In genomic region chr11:30952829-30953228, GRCm38 (mm10) we compare ENCODE assay signal across 7 mouse cellular contexts. TPM values are rescaled to one million over a fixed set of nuclear protein-coding genes. Genes with fewer than 3 reads are reported as not detected.
DNase-seq lines count a peak whose midpoint lies in the region; ATAC-seq lines count a peak whose summit lies in the region.

No protein-coding gene starts in this region.

- WGBS in limb, embryonic 15.5 days = 54% methylated on average over 5 of the region's 5 CpGs

- peaks cover 55% of the 10 kb centered on the region for H3K36me3 ChIP-seq in erythroblast, embryonic 14.5 days (ENCODE audit: control insufficient read depth)
- peaks cover 20% of the 10 kb centered on the region for H3K36me3 ChIP-seq in limb, embryonic 15.5 days

- peak overlapping the region; percentile 97 for H3K4me3 ChIP-seq in erythroblast, embryonic 14.5 days (replicated peaks)
- peak overlapping the region; percentile 81 for H3K4me3 ChIP-seq in limb, embryonic 15.5 days

- H3K27me3 ChIP-seq in erythroblast, embryonic 14.5 days (ENCODE audit: control insufficient read depth) = no peaks in the 10 kb centered on the region
- no peaks in the 10 kb centered on the region for H3K27me3 ChIP-seq in limb, embryonic 15.5 days

- no peak overlapping the region for H3K27ac ChIP-seq in limb, embryonic 15.5 days

- intact Hi-C loops in left cerebral cortex, postnatal 36 days (cut with DNase I) = no loop called here

- peaks cover 24% of the 10 kb centered on the region for H3K4me1 ChIP-seq in erythroblast, embryonic 14.5 days (ENCODE audit: control insufficient read depth)
- H3K4me1 ChIP-seq in limb, embryonic 15.5 days = peaks cover 7% of the 10 kb centered on the region; the same call in 1 of the 2 replicates

- ATAC-seq in limb, embryonic 15.5 days (ENCODE audit: insufficient number of reproducible peaks, low FRiP score, low TSS enrichment, low read depth) = no peak

- peak overlapping the region; percentile 51 for H3K4me2 ChIP-seq in limb, embryonic 15.5 days

- H3K9me3 ChIP-seq in erythroblast, embryonic 14.5 days (ENCODE audit: control insufficient read depth, low read length) = no peaks in the 10 kb centered on the region
- H3K9me3 ChIP-seq in limb, embryonic 15.5 days = peaks cover 6% of the 10 kb centered on the region; the same call in 1 of the 2 replicates

- DNase-seq in thymus, postnatal 14 days = peak; percentile 7
- DNase-seq in thymus, postnatal 36 days = no peak
- DNase-seq in urinary bladder, postnatal 36 days (ENCODE audit: low spot score in 2 of 2) = no peak
- DNase-seq in layer of hippocampus, adult 9-11 months = no peak
- no peak for DNase-seq in left cerebral cortex, postnatal 36 days (ENCODE audit: low spot score in 2 of 2)

- H3K9ac ChIP-seq in limb, embryonic 15.5 days = no peak overlapping the region

RNA-seq across cellular contexts. Expression of gene Erlec1, which starts 1.3 kb away (rescaled TPM):
- polyA plus RNA-seq in erythroblast, embryonic 14.5 days (2012) = 4.9 and 6.0 TPM in 2 replicates
- 10.0 and 12.9 TPM in 2 replicates for polyA plus RNA-seq in limb, embryonic 15.5 days (2015; fragmentation: Nextera tagmentation; extraction: Ambion mirVana)
- 10 to 100 TPM; 62.5 to 62.6 TPM for total RNA-seq in left cerebral cortex, postnatal 36 days (2021)

RNA-seq across cellular contexts. Expression of gene Chac2, which starts 33.3 kb away (rescaled TPM):
- polyA plus RNA-seq in erythroblast, embryonic 14.5 days (2012) = 9.1 and 13.0 TPM in 2 replicates
- polyA plus RNA-seq in limb, embryonic 15.5 days (2015; fragmentation: Nextera tagmentation; extraction: Ambion mirVana) = 14.7 and 15.7 TPM in 2 replicates
- 10 to 100 TPM; 13.0 to 15.3 TPM for total RNA-seq in left cerebral cortex, postnatal 36 days (2021)
